Mouse (Mus musculus) lung, adult 2 months (tissue): ENCODE data around the gene Eml2.

Experiments used
- CTCF ChIP-seq: fragments of 200-500 bp; IDR thresholded peaks from 2 replicates; pipeline ENCODE4 v1.5.1; 2011; ENCODE audit warnings: mild to moderate bottlenecking, low read length, control low read depth; ENCODE audit not compliant: insufficient read depth
- POLR2A ChIP-seq: fragments of 200-500 bp; IDR thresholded peaks from 2 replicates; pipeline ENCODE4 v1.6.1; 2011; ENCODE audit warnings: low read depth, mild to moderate bottlenecking, control low read depth, low read length, borderline replicate concordance; ENCODE audit errors: extremely low read depth

- TF ChIP-seq POLR2A = no peak
- TF ChIP-seq CTCF = no peak
Observed at GRCm38 (mm10) chr7:19247511-19247910, 71.3 kb downstream of the Eml2 start.
